8 mouse cellular contexts compared by ENCODE assay signal in the genomic region with DNA sequence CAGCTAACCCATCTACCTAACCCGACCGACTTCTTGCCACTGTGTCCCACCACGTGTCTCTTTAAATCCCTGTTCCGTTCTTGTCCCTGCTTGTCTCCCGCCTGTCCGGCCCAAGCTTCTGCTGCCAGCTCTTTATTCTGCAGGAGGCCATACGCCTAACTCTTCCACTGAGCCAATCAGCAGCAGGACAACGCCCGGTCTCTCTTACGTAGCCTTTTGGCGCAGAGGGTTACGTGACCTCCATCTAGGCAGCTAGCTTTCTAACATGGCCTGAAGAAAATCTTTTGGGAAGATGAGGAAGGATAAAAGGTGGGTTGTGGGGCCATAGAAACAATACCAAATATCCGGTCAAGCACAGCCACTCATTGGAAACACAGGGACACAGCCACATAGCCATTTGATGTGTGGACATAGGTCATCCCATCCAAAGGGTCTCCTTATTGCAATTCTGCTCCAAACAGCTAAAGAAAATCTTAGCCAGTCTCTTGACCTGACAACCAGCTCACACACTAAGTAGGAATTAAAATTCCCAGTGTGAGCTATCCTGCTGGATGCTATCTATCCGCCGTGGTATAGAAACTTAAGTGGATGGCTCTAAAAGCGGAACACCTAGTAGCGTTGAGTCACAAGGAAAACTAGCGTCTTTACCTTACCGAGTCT. TPM values are rescaled to one million over a fixed set of nuclear protein-coding genes. Genes with fewer than 3 reads are reported as not detected.
A peak's percentile ranks its signal among the peaks of the same experiment; 100 is the strongest.
DNase-seq lines count a peak whose midpoint lies in the region; ATAC-seq and TF ChIP-seq lines count a peak whose summit lies in the region.

No protein-coding gene starts in this region.

- peak; percentile 95 for DNase-seq in ES-CJ7 (ENCODE audit: low read depth, low spot score)
- DNase-seq in cerebellum, adult 11 months = peak; percentile 85
- peak; percentile 87 for DNase-seq in heart, postnatal 25 days (ENCODE audit: low spot score)
- peak; percentile 79 to 85 for DNase-seq in layer of hippocampus, adult 18-20 months (ENCODE audit: low spot score in 2 of 2)
- peak; percentile 75 for DNase-seq in lung, adult 2 months
- DNase-seq in thymus, postnatal 0 days (ENCODE audit: low spot score) = peak; percentile 60

- H3K36me3 ChIP-seq in forebrain, embryonic 16.5 days (ENCODE audit: control insufficient read depth, insufficient read depth) = no peaks in the 10 kb centered on the region

- peak; percentile 71 for ATAC-seq in forebrain, embryonic 16.5 days
- ATAC-seq in neutrophil, adult 5-6 weeks (ENCODE audit: extremely low read depth, insufficient number of reproducible peaks, low FRiP score, poor library complexity, severe bottlenecking) = peak; percentile 77

- TF ChIP-seq CTCF in lung, adult 2 months (IDR thresholded peaks at IDR 0.05; ENCODE audit: insufficient read depth, low read length) = no peak

- H3K4me1 ChIP-seq in forebrain, embryonic 16.5 days (replicated peaks; ENCODE audit: control insufficient read depth, insufficient read depth, low read length) = peaks cover 17% of the 10 kb centered on the region
- peaks cover 12% of the 10 kb centered on the region for H3K4me1 ChIP-seq in lung, adult 2 months (ENCODE audit: control insufficient read depth, insufficient read depth, low read length)

- no peaks in the 10 kb centered on the region for H3K9me3 ChIP-seq in forebrain, embryonic 16.5 days (ENCODE audit: control insufficient read depth, low read length)

- peak overlapping the region; percentile 85 for H3K4me2 ChIP-seq in forebrain, embryonic 16.5 days (ENCODE audit: low read length)

- no peaks in the 10 kb centered on the region for H3K27me3 ChIP-seq in forebrain, embryonic 16.5 days (replicated peaks; ENCODE audit: control insufficient read depth, insufficient read depth, low read length)

- under 1% methylated on average over 19 of the region's 19 CpGs for WGBS in forebrain, embryonic 16.5 days
- WGBS in lung, adult 2 months = under 1% methylated on average over 19 of the region's 19 CpGs

- H3K9ac ChIP-seq in forebrain, embryonic 16.5 days (replicated peaks; ENCODE audit: low read depth, low read length) = peak overlapping the region; percentile 83

- H3K27ac ChIP-seq in forebrain, embryonic 16.5 days (ENCODE audit: low read length) = peak overlapping the region; percentile 98

- H3K4me3 ChIP-seq in forebrain, embryonic 16.5 days (replicated peaks; ENCODE audit: low read length) = peak overlapping the region; percentile 69
- peak overlapping the region; percentile 99 for H3K4me3 ChIP-seq in lung, adult 2 months (replicated peaks; ENCODE audit: extremely low read depth, low read depth, low read length)

- intact Hi-C loops in heart, postnatal 25 days (cut with DNase I) = loop anchor here (1.0 to 2.0 kb wide), 2 partner anchors 14 to 22 kb away; a partner anchor contains a TSS

- peak; percentile 86; the same call in 1 of the 2 replicates for TF ChIP-seq POLR2A in lung, adult 2 months (IDR thresholded peaks at IDR 0.05; ENCODE audit: borderline replicate concordance, extremely low read depth, low read depth, low read length)

RNA-seq across cellular contexts. Expression of a gene that starts 0.8 kb away (rescaled TPM):
- polyA plus RNA-seq in forebrain, embryonic 16.5 days (2015; fragmentation: Nextera tagmentation; extraction: Ambion mirVana) = 8.4 and 8.9 TPM in 2 replicates
- 10 to 100 TPM; 14.4 to 16.9 TPM for total RNA-seq in heart, postnatal 25 days (2021)
- total RNA-seq in layer of hippocampus, adult 18-20 months (2021) = 10 to 100 TPM; 33.3 to 33.7 TPM
- polyA plus RNA-seq in lung, adult 2 months (2012; rRNA removed) = 5.1 and 5.6 TPM in 2 replicates
- 51.9 and 61.8 TPM in 2 replicates for total RNA-seq in neutrophil, adult 5-6 weeks (2017)
- 101 and 145 TPM in 2 replicates for polyA plus RNA-seq in thymus, postnatal 0 days (2015; fragmentation: Nextera tagmentation; extraction: Ambion mirVana)

RNA-seq across cellular contexts. Expression of a gene that starts 6.1 kb away (rescaled TPM):
- 23.1 and 24.7 TPM in 2 replicates for polyA plus RNA-seq in forebrain, embryonic 16.5 days (2015; fragmentation: Nextera tagmentation; extraction: Ambion mirVana)
- 10 to 100 TPM; 25.8 to 48.9 TPM for total RNA-seq in heart, postnatal 25 days (2021)
- 10 to 100 TPM; 35.3 to 37.8 TPM for total RNA-seq in layer of hippocampus, adult 18-20 months (2021)
- polyA plus RNA-seq in lung, adult 2 months (2012; rRNA removed) = 33.2 and 40.7 TPM in 2 replicates
- total RNA-seq in neutrophil, adult 5-6 weeks (2017) = 18.0 and 33.1 TPM in 2 replicates
- 278 and 396 TPM in 2 replicates for polyA plus RNA-seq in thymus, postnatal 0 days (2015; fragmentation: Nextera tagmentation; extraction: Ambion mirVana)

RNA-seq across cellular contexts. Expression of a gene that starts 7.2 kb away (rescaled TPM):
- 3.2 and 4.6 TPM in 2 replicates for polyA plus RNA-seq in forebrain, embryonic 16.5 days (2015; fragmentation: Nextera tagmentation; extraction: Ambion mirVana)
- 10 to 100 TPM; 47.3 to 58.1 TPM for total RNA-seq in heart, postnatal 25 days (2021)
- 100 to 1,000 TPM; 146 to 147 TPM for total RNA-seq in layer of hippocampus, adult 18-20 months (2021)
- 1.1 and 1.8 TPM in 2 replicates for polyA plus RNA-seq in lung, adult 2 months (2012; rRNA removed)
- 290 and 294 TPM in 2 replicates for total RNA-seq in neutrophil, adult 5-6 weeks (2017)
- 47.9 and 71.3 TPM in 2 replicates for polyA plus RNA-seq in thymus, postnatal 0 days (2015; fragmentation: Nextera tagmentation; extraction: Ambion mirVana)

RNA-seq across cellular contexts. Expression of a gene that starts 15.9 kb away (rescaled TPM):
- 2.0 TPM in 1 of 2 replicates, not detected in the other for polyA plus RNA-seq in forebrain, embryonic 16.5 days (2015; fragmentation: Nextera tagmentation; extraction: Ambion mirVana)
- not detected for total RNA-seq in heart, postnatal 25 days (2021)
- total RNA-seq in layer of hippocampus, adult 18-20 months (2021) = not detected
- not detected in 2 replicates for polyA plus RNA-seq in lung, adult 2 months (2012; rRNA removed)
- not detected in 2 replicates for total RNA-seq in neutrophil, adult 5-6 weeks (2017)
- polyA plus RNA-seq in thymus, postnatal 0 days (2015; fragmentation: Nextera tagmentation; extraction: Ambion mirVana) = 0.64 and 0.76 TPM in 2 replicates

RNA-seq across cellular contexts. Expression of a gene that starts 17.0 kb away (rescaled TPM):
- polyA plus RNA-seq in forebrain, embryonic 16.5 days (2015; fragmentation: Nextera tagmentation; extraction: Ambion mirVana) = 20.6 and 26.5 TPM in 2 replicates
- total RNA-seq in heart, postnatal 25 days (2021) = 10 to 100 TPM in 1 of 2 experiments, 1 to 10 TPM in 1; 7.7 to 40.9 TPM
- total RNA-seq in layer of hippocampus, adult 18-20 months (2021) = 10 to 100 TPM in 1 of 2 experiments, 1 to 10 TPM in 1; 8.7 to 12.8 TPM
- polyA plus RNA-seq in lung, adult 2 months (2012; rRNA removed) = 203 and 266 TPM in 2 replicates
- total RNA-seq in neutrophil, adult 5-6 weeks (2017) = 465 and 524 TPM in 2 replicates
- polyA plus RNA-seq in thymus, postnatal 0 days (2015; fragmentation: Nextera tagmentation; extraction: Ambion mirVana) = 117 and 143 TPM in 2 replicates

Comparison
In these comparisons a context has a peak if more than half of its experiments do, and no peak if none do; other contexts are left out.
1. Peak in every context shown above with its lines: DNase-seq, ATAC-seq, H3K4me3 ChIP-seq and H3K27ac ChIP-seq.